Mouse (Mus musculus): ENCODE measurements around the gene Atg16l2. TPM values are rescaled to one million over a fixed set of nuclear protein-coding genes. Genes with fewer than 3 reads are reported as not detected.

The Atg16l2 gene
- 4.9 and 5.3 TPM in 2 replicates for polyA plus RNA-seq (2015; fragmentation: Nextera tagmentation; extraction: Ambion mirVana)

- Histone ChIP-seq H3K27ac (ENCODE audit: low read depth) (peak within 1 kb of the TSS; percentile 89), H3K9me3 (ENCODE audit: low read length) (no peaks in the 10 kb centered on the region), H3K4me1 (ENCODE audit: insufficient read depth) (peaks cover 24% of the 10 kb centered on the region), H3K4me2 (ENCODE audit: low read depth, low read length) (peak within 1 kb of the TSS; percentile 92), H3K36me3 (replicated peaks; ENCODE audit: insufficient read depth, low read length) (no peaks in the 10 kb centered on the region; the same call in none of the 2 replicates), H3K27me3 (ENCODE audit: insufficient read depth, low read length) (no peaks in the 10 kb centered on the region), H3K9ac (replicated peaks) (peak within 1 kb of the TSS; percentile 76), H3K4me3 (ENCODE audit: low read depth, low read length) (peak within 1 kb of the TSS; percentile 81)
- peak; percentile 97 for ATAC-seq
- TF ChIP-seq CTCF (IDR thresholded peaks at IDR 0.05; ENCODE audit: low read depth): peak; percentile 53
- TF ChIP-seq EP300 (IDR thresholded peaks at IDR 0.05; ENCODE audit: low read depth): no peak; the same call in 1 of the 2 replicates
- 0% methylated on average over 39 of the region's 39 CpGs for WGBS (ENCODE audit: insufficient replicate concordance)
- DNase-seq: peak; percentile 94
These were observed at the start of gene Atg16l2 for GRCm38 (mm10) chr7:101301881-101302456. Gene Atg16l2, minus strand, starts transcription at chr7:101302251.

GRCm38 (mm10) chr7:101349861-101350260 is 47.8 kb upstream of the Atg16l2 start:
- Histone ChIP-seq H3K4me3 (ENCODE audit: low read depth, low read length) (no peak overlapping the region), H3K4me2 (ENCODE audit: low read depth, low read length) (peak overlapping the region; percentile 94; the same call in 1 of the 2 replicates), H3K9ac (replicated peaks) (peak overlapping the region; percentile 66; the same call in 1 of the 2 replicates), H3K9me3 (ENCODE audit: low read length) (no peaks in the 10 kb centered on the region), H3K4me1 (ENCODE audit: insufficient read depth) (peaks cover 57% of the 10 kb centered on the region), H3K27me3 (ENCODE audit: insufficient read depth, low read length) (no peaks in the 10 kb centered on the region), H3K27ac (ENCODE audit: low read depth) (no peak overlapping the region), H3K36me3 (replicated peaks; ENCODE audit: insufficient read depth, low read length) (peaks cover 10% of the 10 kb centered on the region)
- 59% methylated on average over 2 of the region's 2 CpGs for WGBS (ENCODE audit: insufficient replicate concordance)
- ATAC-seq (no peak), DNase-seq (no peak)
- TF ChIP-seq EP300 (IDR thresholded peaks at IDR 0.05; ENCODE audit: low read depth): no peak
- TF ChIP-seq CTCF (IDR thresholded peaks at IDR 0.05; ENCODE audit: low read depth): no peak

GRCm38 (mm10) chr7:101348312-101348711 is 46.3 kb upstream of the Atg16l2 start:
- Histone ChIP-seq H3K9ac (replicated peaks) (peak overlapping the region; percentile 66), H3K4me2 (ENCODE audit: low read depth, low read length) (peak overlapping the region; percentile 94), H3K4me3 (ENCODE audit: low read depth, low read length) (peak overlapping the region; percentile 59), H3K9me3 (ENCODE audit: low read length) (no peaks in the 10 kb centered on the region), H3K27me3 (ENCODE audit: insufficient read depth, low read length) (no peaks in the 10 kb centered on the region), H3K4me1 (ENCODE audit: insufficient read depth) (peaks cover 55% of the 10 kb centered on the region), H3K36me3 (replicated peaks; ENCODE audit: insufficient read depth, low read length) (peaks cover 23% of the 10 kb centered on the region), H3K27ac (ENCODE audit: low read depth) (peak overlapping the region; percentile 80)
- DNase-seq (no peak), ATAC-seq (peak; percentile 9)
- TF ChIP-seq EP300 (IDR thresholded peaks at IDR 0.05; ENCODE audit: low read depth): no peak
- no peak for TF ChIP-seq CTCF (IDR thresholded peaks at IDR 0.05; ENCODE audit: low read depth)
- WGBS (ENCODE audit: insufficient replicate concordance): 2% methylated on average over 13 of the region's 13 CpGs

DNA sequence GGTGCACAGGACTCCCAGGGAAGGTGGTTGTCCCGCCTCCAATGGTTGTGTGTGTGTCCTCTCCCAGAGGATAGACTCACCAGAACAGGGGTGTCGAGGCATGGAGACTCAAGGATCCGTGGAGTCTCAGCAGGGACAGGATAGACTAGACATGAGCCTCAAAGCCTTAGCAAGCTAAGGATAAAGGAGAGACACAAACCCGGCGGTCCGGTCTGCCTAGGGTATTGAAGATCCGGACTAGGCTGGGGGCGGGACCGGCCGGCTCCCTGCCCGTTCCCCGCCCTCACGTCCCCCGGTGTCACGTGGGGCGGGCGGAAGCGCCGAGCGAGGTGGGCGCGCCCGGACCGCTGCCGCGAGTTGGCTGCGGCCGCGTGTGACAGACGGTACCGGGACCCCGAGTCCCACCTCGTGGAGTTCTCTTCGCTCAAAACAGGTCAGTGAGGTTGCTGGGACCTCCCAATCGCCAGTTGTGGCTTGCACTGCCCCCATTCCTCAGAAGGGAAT is 45.8 kb upstream of the Atg16l2 start, which contains the start of gene Arap1:
Gene Arap1, plus strand, starts transcription at position 301 of the 504 bp plus-strand sequence.
- Histone ChIP-seq H3K4me1 (ENCODE audit: insufficient read depth) (peaks cover 57% of the 10 kb centered on the region), H3K36me3 (replicated peaks; ENCODE audit: insufficient read depth, low read length) (peaks cover 24% of the 10 kb centered on the region), H3K27ac (ENCODE audit: low read depth) (peak within 1 kb of the TSS; percentile 80), H3K9me3 (ENCODE audit: low read length) (no peaks in the 10 kb centered on the region), H3K4me3 (ENCODE audit: low read depth, low read length) (peak within 1 kb of the TSS; percentile 59), H3K27me3 (ENCODE audit: insufficient read depth, low read length) (no peaks in the 10 kb centered on the region), H3K9ac (replicated peaks) (peak within 1 kb of the TSS; percentile 66), H3K4me2 (ENCODE audit: low read depth, low read length) (peak within 1 kb of the TSS; percentile 94)
- 2% methylated on average over 19 of the region's 35 CpGs for WGBS (ENCODE audit: insufficient replicate concordance)
- DNase-seq (peak; percentile 84), ATAC-seq (peak; percentile 74)
- TF ChIP-seq CTCF (IDR thresholded peaks at IDR 0.05; ENCODE audit: low read depth) (no peak), EP300 (IDR thresholded peaks at IDR 0.05; ENCODE audit: low read depth) (no peak)

DNA sequence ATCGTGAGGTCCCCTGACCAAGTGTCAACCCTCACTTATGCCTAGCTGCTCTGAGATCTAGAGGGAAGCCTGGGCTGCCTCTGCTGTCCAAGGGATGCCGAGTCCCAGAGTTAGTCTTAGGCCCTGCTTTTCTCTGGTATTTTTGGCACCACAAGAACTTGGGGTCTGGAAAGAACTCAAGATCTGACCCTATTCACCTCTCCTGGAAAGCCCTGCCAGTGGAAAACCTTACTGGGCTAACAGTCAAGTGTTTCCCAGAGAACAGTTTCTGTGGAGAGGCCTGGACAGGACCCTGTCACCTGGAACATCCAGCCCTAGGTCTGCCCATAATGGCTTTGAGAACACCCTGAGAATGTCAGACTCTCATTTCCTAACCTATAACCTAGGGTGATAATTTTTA is 44.9 kb upstream of the Atg16l2 start:
- H3K4me2 ChIP-seq (ENCODE audit: low read depth, low read length): peak overlapping the region; percentile 94; the same call in 1 of the 2 replicates
- 69% methylated on average over 2 of the region's 2 CpGs for WGBS (ENCODE audit: insufficient replicate concordance)

GRCm38 (mm10) chr7:101344892-101345291 is 42.8 kb upstream of the Atg16l2 start:
- ATAC-seq: no peak
- DNase-seq: no peak
- H3K27ac ChIP-seq (ENCODE audit: low read depth): peak overlapping the region; percentile 39
- no peak overlapping the region for H3K4me2 ChIP-seq (ENCODE audit: low read depth, low read length)
- H3K36me3 ChIP-seq (replicated peaks; ENCODE audit: insufficient read depth, low read length): peaks cover 32% of the 10 kb centered on the region
- WGBS (ENCODE audit: insufficient replicate concordance): 64% methylated on average over 4 of the region's 4 CpGs
- H3K4me3 ChIP-seq (ENCODE audit: low read depth, low read length): no peak overlapping the region
- peaks cover 62% of the 10 kb centered on the region for H3K4me1 ChIP-seq (ENCODE audit: insufficient read depth)
- TF ChIP-seq CTCF (IDR thresholded peaks at IDR 0.05; ENCODE audit: low read depth) (no peak), EP300 (IDR thresholded peaks at IDR 0.05; ENCODE audit: low read depth) (no peak)
- no peaks in the 10 kb centered on the region for H3K9me3 ChIP-seq (ENCODE audit: low read length)
- peak overlapping the region; percentile 34; the same call in 1 of the 2 replicates for H3K9ac ChIP-seq (replicated peaks)
- H3K27me3 ChIP-seq (ENCODE audit: insufficient read depth, low read length): no peaks in the 10 kb centered on the region

More for the DNA sequence above, 44.9 kb upstream of the Atg16l2 start:
- Histone ChIP-seq H3K9me3 (ENCODE audit: low read length) (no peaks in the 10 kb centered on the region), H3K9ac (replicated peaks) (no peak overlapping the region), H3K36me3 (replicated peaks; ENCODE audit: insufficient read depth, low read length) (peaks cover 31% of the 10 kb centered on the region), H3K4me3 (ENCODE audit: low read depth, low read length) (peak overlapping the region; percentile 59; the same call in 1 of the 2 replicates), H3K4me1 (ENCODE audit: insufficient read depth) (peaks cover 61% of the 10 kb centered on the region), H3K27ac (ENCODE audit: low read depth) (peak overlapping the region; percentile 80), H3K27me3 (ENCODE audit: insufficient read depth, low read length) (no peaks in the 10 kb centered on the region)
- ATAC-seq (no peak), DNase-seq (no peak)
- TF ChIP-seq CTCF (IDR thresholded peaks at IDR 0.05; ENCODE audit: low read depth) (no peak), EP300 (IDR thresholded peaks at IDR 0.05; ENCODE audit: low read depth) (no peak)

Data from liver, postnatal 0 days (tissue).